Mouse (Mus musculus) gastrocnemius, postnatal 4 days (tissue): ENCODE data around the gene Mok. TPM values are rescaled to one million over a fixed set of nuclear protein-coding genes. Genes with fewer than 3 reads are reported as not detected.

ENCODE experiments used
- DNase-seq, 2 experiments: peaks; one replicate each; pipeline ENCODE4 v3.0.0; 2021 to 2022; ENCODE audit warnings: low spot score in 2 of 2, mixed read lengths in 2 of 2
- total RNA-seq, 2 experiments: library from RNA; stranded (reverse); gene quantifications; 2 replicates each; pipeline ENCODE4 v1.2.3; 2021

Mok gene
- total RNA-seq, 2 experiments from 2014 or later: 0.34 to 0.91 TPM

DNA sequence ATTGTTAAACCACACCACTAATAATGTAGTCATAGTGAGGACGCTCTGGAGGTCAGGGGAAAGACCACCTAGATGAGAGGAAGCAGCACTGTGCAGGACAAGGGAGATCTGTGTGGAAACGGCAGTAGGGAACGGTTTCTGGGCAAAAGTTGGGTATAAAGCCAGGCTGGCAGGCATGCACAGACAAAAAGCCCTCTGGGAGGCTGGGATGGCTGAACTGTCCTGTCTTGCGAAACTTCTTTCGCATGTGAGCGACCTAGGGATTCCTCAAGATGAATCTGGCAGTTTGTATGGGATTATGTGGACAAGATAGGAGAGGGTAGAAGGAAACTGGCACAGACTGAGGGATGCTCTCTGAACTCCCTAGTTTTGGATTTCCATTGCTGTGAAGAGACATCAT lies 68.8 kb downstream of the Mok start:
- no peak for DNase-seq

DNA sequence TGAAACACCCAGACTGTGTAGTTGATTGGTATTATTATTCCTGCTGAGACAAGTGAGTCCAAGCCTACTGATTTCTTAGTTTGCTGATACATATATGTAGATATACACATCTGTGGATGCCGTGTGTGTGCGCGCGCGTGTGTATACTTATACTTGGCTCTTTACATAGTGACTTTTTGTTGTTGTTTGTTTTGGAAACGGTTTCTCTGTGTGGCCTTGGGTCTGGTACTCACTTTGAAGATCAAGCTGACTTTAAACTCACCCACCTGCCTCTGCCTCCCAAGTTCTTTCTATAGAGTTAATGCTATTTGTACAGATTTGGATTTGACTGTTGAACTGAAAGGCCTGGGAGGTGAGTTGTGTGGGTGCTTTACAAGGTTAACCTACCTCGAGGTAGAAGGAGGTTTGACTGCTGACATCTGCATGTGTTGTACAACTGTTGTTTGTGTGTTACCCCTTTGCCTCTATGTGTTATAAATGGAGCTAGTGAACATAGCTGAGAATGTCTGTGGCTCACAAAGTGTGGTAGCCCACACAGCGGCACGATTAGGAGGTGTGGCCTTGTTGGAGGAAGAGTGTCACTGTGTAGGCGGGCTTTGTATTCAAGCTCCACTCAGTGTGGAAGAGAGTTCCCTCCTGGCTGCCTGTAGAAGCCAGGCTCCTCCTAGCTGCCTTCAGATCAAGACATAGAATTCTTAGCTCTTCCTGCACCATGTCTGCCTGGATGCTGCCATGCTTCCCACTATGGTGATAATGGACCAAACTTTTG lies 70.1 kb downstream of the Mok start:
- DNase-seq: no peak

DNA sequence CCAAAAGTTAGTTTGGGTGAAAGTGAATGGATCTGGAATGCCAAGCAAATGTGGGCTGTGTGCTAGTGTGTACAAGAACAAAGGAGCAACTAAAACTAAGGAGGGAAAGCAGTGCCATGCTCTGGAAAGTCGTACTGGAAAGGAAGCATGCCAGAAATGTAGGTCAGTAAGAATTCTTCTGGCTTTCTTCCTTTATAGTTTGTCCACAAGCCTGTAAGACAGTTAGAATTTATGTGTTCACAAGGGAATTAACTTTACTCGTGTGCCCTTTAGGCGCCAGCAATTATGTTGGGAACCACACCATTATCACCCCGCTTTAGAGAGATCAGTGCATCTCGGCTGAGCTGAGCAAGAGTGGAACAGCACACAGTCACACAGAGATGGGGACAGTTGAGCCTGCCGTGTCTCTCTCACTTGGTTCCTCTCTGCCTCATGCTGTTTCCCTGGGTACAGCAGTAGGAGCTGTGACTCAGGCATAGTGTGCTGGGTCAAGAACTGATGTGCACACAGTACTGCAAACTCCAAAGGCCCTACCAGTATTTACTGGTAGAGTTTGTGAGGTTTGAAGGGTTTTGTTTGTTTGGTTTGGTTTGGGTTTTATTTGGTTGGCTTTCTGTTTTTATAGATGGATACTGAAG lies 71.0 kb downstream of the Mok start:
- no peak for DNase-seq

DNA sequence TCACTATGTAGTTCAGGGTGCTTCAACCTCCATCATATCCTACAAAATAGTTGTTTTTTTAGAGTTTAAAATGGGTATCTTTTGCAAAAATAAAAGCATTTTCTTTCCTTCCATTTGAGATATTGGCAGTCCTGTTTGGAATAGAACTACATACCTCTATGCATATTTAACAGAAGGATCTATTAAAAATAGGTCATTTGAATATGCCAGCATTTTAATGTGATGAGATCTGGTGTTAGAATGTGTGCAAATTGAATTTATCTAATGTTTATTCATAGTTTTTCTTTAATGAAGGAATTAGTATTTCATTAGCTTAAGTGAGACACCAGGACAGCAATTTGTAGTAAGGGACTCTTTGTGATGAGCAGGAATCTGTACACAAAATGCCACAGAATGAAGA lies 72.2 kb downstream of the Mok start:
- DNase-seq: no peak

DNA sequence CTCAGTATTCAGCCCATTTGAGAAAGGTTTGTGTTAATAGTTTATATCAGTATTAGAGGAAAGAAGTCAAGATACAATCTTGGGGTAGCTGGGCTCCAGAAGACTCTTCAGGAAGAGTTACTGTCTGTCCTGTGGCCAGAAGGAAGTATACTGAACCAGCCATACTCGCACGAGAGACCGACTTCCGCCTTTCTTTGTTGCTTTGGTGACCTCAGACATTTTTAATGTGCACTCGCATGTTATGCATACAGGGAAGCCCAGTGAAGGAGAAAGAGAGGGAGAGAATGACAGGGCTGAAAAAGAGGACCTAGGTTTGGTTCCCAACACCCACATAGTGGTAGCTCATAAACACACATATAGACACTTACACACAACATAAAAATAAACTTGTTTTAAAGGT lies 76.2 kb downstream of the Mok start:
- no peak for DNase-seq

DNA sequence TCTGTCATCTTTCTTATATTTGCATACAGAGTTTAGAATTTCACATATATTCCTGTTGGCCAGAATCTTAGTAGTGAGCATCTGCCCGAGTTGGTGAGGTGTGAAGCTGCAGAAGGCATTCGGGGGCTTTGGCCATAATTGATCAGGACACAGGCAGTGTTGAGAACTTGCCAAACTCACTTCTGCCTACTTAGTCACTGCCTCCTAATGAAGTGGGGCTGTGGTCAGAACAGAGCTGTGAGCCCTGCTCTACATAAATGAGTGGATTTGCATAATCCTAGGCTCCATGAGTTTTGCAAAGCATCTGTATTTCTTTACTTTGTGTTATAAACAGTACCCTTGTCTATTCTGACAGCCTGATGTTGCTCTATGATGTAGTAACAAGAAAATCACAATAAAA lies 78.4 kb downstream of the Mok start:
- no peak for DNase-seq

DNA sequence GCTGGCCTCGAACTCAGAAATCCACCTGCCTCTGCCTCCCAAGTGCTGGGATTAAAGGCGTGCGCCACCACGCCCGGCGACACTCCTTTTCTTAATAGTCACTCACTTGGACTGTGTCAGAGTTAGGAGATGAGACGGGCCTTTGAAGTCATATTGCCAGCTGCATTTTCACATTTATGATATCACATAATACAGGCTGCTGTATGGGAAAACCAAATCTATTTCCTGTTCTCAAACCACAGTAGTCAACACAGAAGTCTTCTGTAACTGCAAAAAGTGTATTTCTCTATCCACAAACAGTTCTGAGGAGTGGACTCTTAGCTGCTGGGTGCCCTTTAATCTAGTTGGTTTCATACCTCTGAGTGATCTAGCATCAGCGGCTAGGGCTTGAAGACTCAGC lies 81.8 kb downstream of the Mok start:
- no peak for DNase-seq

Other genes starting within 250 kb of the Mok start
- 100 to 1,000 TPM; 102 to 121 TPM for gene Dync1h1, start 239.5 kb downstream of the Mok start, total RNA-seq
- not detected for gene 1700001K19Rik, start 158.3 kb downstream of the Mok start, total RNA-seq
- 100 to 1,000 TPM; 127 to 147 TPM for gene Hsp90aa1, start 138.2 kb downstream of the Mok start, total RNA-seq
- 10 to 100 TPM; 24.6 to 34.2 TPM for gene Wdr20, start 103.0 kb downstream of the Mok start, total RNA-seq
- gene Zfp839, start 9.3 kb upstream of the Mok start, total RNA-seq: 1 to 10 TPM; 7.4 to 8.0 TPM
- 10 to 100 TPM; 40.5 to 41.9 TPM for gene Cinp, start 48.2 kb upstream of the Mok start, total RNA-seq
- 1 to 10 TPM; 4.8 to 5.4 TPM for gene Tecpr2, start 48.3 kb upstream of the Mok start, total RNA-seq
- 10 to 100 TPM; 12.9 to 17.5 TPM for gene Ankrd9, start 138.1 kb upstream of the Mok start, total RNA-seq
- 10 to 100 TPM; 27.1 to 27.2 TPM for gene Rcor1, start 198.4 kb upstream of the Mok start, total RNA-seq